ENCODE assay signal across 8 mouse cellular contexts in genomic region chr6:144710816-144711215, GRCm38 (mm10).
DNase-seq lines count a peak whose midpoint lies in the region; ATAC-seq and TF ChIP-seq lines count a peak whose summit lies in the region.
"Had no signal": no experiment of that assay in that cellular context is flagged by ENCODE, and none has a peak within 500 bp of the region (broad histone marks: within the 10 kb centered on the region; RNA-seq: fewer than 3 reads in every experiment).

No protein-coding gene starts in this region.

- peaks cover 20% of the 10 kb centered on the region for H3K4me1 ChIP-seq in kidney, embryonic 16.5 days (ENCODE audit: insufficient read depth, low read length)
- H3K4me1 ChIP-seq in olfactory bulb, adult 2 months (ENCODE audit: control insufficient read depth, insufficient read depth, low read length), result peaks cover 4% of the 10 kb centered on the region; the same call in 1 of the 2 replicates

- ATAC-seq in kidney, embryonic 16.5 days (ENCODE audit: low FRiP score, low TSS enrichment), result no peak
- ATAC-seq in monocyte, adult 5-6 weeks (replicated peaks; ENCODE audit: insufficient number of reproducible peaks, low FRiP score, low TSS enrichment, poor library complexity, severe bottlenecking), result no peak

- peak overlapping the region; percentile 51 for H3K27ac ChIP-seq in kidney, embryonic 16.5 days (ENCODE audit: low read length)
- 0 out of 2 replicates have a peak overlapping the region, but pooled peaks have one; percentile 21 for H3K27ac ChIP-seq in olfactory bulb, adult 2 months (ENCODE audit: insufficient read depth, low read depth, low read length)
- H3K27ac ChIP-seq: neural tube, embryonic 13.5 days had no signal

- no peak overlapping the region for H3K4me3 ChIP-seq in kidney, embryonic 16.5 days (ENCODE audit: low read length)
- H3K4me3 ChIP-seq in olfactory bulb, adult 2 months (ENCODE audit: insufficient read depth, low read depth, low read length), result no peak overlapping the region
- H3K4me3 ChIP-seq: neural tube, embryonic 13.5 days had no signal

- no peaks in the 10 kb centered on the region for H3K27me3 ChIP-seq in kidney, embryonic 16.5 days (ENCODE audit: insufficient read depth, low read length)
- H3K27me3 ChIP-seq: neural tube, embryonic 13.5 days had no signal

- H3K9me3 ChIP-seq in kidney, embryonic 16.5 days (ENCODE audit: low read length), result no peaks in the 10 kb centered on the region
- H3K9me3 ChIP-seq: neural tube, embryonic 13.5 days had no signal

- no peak overlapping the region; the same call in 1 of the 2 replicates for H3K4me2 ChIP-seq in kidney, embryonic 16.5 days (replicated peaks; ENCODE audit: low read depth, low read length)

- no peak for TF ChIP-seq CTCF in olfactory bulb, adult 2 months (IDR thresholded peaks at IDR 0.05; ENCODE audit: insufficient read depth, low read depth, low read length)

- TF ChIP-seq POLR2A in olfactory bulb, adult 2 months (IDR thresholded peaks at IDR 0.05; ENCODE audit: insufficient read depth, low read depth, low read length), result no peak

- no peak overlapping the region for H3K9ac ChIP-seq in kidney, embryonic 16.5 days (replicated peaks; ENCODE audit: low read length)
- H3K9ac ChIP-seq: neural tube, embryonic 13.5 days had no signal

- no peaks in the 10 kb centered on the region for H3K36me3 ChIP-seq in kidney, embryonic 16.5 days (ENCODE audit: insufficient read depth, low read length)
- H3K36me3 ChIP-seq: neural tube, embryonic 13.5 days had no signal

- WGBS in kidney, embryonic 16.5 days, result 30% methylated on average over 5 of the region's 5 CpGs
- 52% methylated on average over 5 of the region's 5 CpGs for WGBS in olfactory bulb, adult 2 months

- peak; percentile 7 for DNase-seq in right cerebral cortex, postnatal 25 days
- no peak for DNase-seq in right cerebral cortex, postnatal 10 days (ENCODE audit: low spot score in 2 of 2)
- peak; percentile 23 for DNase-seq in gastrocnemius, postnatal 10 days
- no peak for DNase-seq in cerebellum, postnatal 4 days (ENCODE audit: low spot score in 2 of 2)

Comparison
In these comparisons a context has a peak if more than half of its experiments do, and no peak if none do; other contexts are left out.
1. DNase-seq: peak in right cerebral cortex, postnatal 25 days (single experiment) and gastrocnemius, postnatal 10 days (single experiment); none in right cerebral cortex, postnatal 10 days (0 of 2) and cerebellum, postnatal 4 days (0 of 2).